Mouse (Mus musculus) mouse embryonic stem cell (cell line): ENCODE results near the gene Coro7.

Experiments
- in situ Hi-C, 2 experiments: fragments of 300-500 bp; cut with MboI; formaldehyde crosslinking; loops; 1 replicate in 1 of 2; 3 replicates in 1 of 2; pipeline ENCODE4 v1.14.3; 2019 to 2020; ENCODE audit warnings: low sequenced_read_pairs in 2 of 2, low pct_unique_long_range_greater_than_20kb in 1 of 2, mixed read lengths in 1 of 2; ENCODE audit not compliant: unreplicated experiment in 1 of 2

The Coro7 gene

GRCm38 (mm10) chr16:4654706-4655105 lies 24.9 kb downstream of the Coro7 start:
- in situ Hi-C loops = loop anchor here (25.0 kb wide), 1 partner anchor 342 kb away; no protein-coding TSS in a partner anchor

DNA sequence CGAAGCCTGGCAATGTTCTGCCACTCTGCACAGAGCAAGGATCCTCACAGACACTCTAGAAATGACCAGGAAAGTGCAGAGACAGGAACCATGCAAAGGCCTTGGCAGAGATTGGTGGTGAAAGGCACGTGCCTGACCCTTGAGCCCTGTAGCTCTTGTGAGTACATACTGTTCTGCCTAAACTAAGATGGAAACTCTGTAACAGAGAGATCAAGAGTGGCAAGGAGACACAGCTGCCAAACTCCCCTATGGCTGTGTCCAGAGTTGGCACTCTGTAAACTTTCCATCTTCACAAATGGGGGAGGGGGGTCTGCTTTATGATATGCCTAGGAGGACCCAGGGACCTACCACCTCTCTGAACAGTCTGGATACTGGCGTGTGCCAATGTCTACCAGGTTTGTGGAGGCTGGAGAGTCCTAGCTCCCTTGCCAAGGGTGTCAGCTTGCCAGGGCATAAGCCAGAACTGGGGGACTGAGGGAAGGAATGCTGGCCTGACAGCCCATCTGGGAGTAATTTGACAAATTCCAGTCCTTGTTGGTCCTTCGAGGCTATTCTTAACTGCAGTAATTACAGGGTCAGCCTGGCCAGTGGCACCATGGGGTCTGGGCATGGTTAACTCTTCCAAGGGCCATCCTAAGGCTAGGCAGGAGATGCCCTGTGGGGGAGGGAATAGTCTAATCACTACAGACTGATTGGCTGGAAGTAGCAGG lies 26.7 kb downstream of the Coro7 start:
- in situ Hi-C loops = loop anchor here (25.0 kb wide), 1 partner anchor 341 kb away; no protein-coding TSS in a partner anchor

DNA sequence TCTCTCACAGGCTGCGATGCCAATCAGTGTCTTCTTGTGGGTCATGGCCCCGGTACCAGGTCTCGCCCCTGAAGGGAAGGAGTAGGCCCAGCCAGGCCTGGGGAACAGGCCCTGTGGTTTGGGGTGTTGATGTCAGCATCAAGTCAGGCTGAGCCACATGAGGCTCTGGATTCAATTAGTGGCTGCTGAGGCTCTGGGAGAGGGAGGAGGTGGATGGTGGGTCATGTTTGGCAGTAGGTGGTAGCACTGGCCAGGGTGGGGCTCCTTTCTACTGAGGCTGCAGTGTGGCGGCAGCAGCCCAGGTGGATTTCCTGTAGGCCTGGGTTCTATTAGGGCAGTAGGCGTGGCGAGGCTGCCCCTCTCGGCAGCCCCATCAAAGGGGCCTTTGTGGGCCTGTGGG lies 28.0 kb downstream of the Coro7 start:
- in situ Hi-C loops = loop anchor here (25.0 kb wide), 1 partner anchor 339 kb away; no protein-coding TSS in a partner anchor

DNA sequence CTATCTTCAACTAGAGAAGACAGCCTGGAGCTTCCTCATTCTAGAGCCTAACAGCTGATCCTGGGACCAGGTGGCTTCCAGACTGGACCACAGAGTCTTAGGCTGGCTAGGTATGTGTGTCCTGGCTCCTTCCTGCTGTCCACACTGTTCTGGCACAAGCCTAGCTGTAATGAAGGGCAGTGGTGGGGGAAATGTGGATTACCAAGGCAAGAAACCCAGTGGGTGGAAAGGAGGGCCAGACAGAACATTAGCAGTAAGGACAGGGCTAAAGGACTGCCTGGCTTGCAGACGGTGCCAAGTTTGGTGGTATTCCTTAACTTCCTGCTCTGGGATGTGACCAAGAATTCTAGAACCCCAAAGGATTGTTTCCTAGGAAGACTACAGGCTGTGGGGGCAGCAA lies 28.5 kb downstream of the Coro7 start:
- in situ Hi-C loops = loop anchor here (25.0 kb wide), 1 partner anchor 339 kb away; no protein-coding TSS in a partner anchor

DNA sequence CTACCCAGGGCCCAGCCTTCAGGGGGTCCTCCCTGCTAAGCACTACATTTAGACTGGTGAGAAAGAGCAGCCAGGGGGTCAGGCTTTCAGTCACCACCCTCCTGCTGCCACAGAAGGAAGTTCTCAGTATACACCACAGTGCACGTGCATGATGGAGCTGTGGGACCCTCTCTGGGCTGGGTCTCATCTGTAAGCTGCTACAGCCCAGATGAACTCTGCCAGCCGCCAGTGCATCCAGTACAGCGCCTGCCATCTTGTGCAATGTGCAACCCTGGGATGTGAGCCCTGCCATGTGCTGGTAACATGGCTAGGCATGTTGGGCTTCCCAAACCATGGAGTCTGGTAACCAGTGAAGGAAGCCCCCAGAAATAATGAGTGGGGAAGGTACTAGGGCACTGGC lies 29.4 kb downstream of the Coro7 start:
- in situ Hi-C loops = loop anchor here (25.0 kb wide), 1 partner anchor 338 kb away; no protein-coding TSS in a partner anchor

DNA sequence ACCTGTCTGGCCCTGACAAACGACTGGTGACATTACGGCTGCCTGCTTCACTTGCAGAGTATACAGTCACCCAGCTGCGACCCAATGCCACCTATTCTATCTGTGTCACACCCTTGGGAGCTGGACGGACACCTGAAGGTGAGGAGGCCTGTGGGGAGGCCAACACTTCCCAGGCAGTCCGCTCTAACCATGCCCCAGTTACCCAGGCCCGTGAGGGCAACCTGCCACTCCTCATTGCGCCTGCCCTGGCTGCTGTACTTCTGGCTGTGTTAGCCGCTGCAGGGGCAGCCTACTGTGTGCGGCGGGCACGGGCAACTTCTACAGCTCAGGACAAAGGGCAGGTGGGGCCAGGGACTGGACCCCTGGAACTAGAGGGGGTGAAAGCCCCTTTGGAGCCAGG lies 29.9 kb downstream of the Coro7 start:
- in situ Hi-C loops = loop anchor here (25.0 kb wide), 1 partner anchor 337 kb away; no protein-coding TSS in a partner anchor

- in situ Hi-C loops = no loop called here
These were observed 30.4 kb downstream of the Coro7 start for GRCm38 (mm10) chr16:4649211-4649610.

GRCm38 (mm10) chr16:4648416-4649023 lies 31.1 kb downstream of the Coro7 start:
- in situ Hi-C loops = no loop called here

DNA sequence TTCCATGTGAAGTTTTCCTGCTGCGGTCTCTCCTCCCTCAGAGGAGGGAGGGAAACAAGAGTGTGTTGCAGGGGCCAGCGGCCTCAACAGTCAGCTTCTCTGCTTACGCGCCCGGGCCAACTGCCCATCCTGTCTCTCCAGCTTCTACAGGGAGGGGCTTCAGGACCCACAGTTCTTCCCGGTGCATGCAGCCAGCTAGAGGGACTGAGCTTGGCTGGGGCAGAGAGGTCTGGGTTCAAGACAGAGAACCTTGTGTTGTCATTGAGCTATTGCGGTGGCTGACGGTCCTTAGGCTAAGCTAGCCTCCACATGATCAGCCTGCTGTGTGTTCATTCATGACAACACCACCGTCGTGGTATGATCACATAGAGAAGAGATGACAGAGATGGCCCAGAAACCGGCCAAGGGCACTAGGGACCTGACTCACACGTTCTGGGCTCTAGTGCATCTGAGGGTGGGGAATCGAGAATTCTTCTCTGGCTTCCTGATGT lies 31.9 kb downstream of the Coro7 start:
- in situ Hi-C loops = no loop called here

DNA sequence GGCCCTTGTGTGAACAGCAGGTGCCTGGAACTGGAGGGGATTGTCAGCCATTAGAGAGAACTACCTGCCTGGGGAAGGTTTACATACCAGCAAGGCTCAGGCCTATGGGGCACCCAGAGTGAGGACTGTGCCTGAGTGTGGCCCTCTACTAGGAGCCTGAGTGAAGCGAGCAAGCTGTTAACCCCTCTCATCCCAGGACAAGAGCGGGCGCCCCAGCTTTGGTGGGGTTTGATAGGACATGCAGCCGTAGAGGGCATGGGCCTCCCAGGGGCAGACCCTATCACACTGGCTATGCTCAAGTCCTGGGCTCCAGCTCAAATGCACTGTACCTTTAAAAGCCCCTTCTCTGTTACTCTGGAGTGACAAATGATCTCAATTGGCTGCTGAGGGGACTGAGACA lies 32.7 kb downstream of the Coro7 start:
- in situ Hi-C loops = no loop called here

DNA sequence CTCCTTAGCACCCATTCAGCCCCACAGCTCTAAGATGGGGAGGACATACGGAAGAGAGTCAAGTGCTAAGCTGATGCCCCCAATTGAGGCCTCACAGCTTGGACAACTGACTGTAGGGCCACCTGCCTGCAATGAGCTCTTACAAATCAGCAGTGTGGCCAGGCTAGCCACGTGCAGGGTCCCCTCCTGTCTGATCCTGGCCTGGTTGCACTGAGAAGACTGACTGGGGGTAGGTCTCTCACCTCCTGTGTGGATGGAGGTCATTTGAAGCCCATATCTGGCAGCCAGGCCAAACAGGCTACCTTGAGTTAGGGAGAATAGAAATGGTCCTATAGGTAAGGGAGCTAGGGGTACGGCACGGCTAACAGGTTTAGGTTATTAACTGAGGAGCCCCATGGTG lies 33.7 kb downstream of the Coro7 start:
- in situ Hi-C loops = no loop called here

- in situ Hi-C loops = no loop called here
These were observed 35.7 kb downstream of the Coro7 start for GRCm38 (mm10) chr16:4643670-4644419.

- in situ Hi-C loops = no loop called here
These were observed 36.6 kb downstream of the Coro7 start for GRCm38 (mm10) chr16:4642937-4643336.

GRCm38 (mm10) chr16:4642190-4642589 lies 37.4 kb downstream of the Coro7 start:
- in situ Hi-C loops = no loop called here

GRCm38 (mm10) chr16:4641119-4641838 lies 38.3 kb downstream of the Coro7 start:
- in situ Hi-C loops = no loop called here

DNA sequence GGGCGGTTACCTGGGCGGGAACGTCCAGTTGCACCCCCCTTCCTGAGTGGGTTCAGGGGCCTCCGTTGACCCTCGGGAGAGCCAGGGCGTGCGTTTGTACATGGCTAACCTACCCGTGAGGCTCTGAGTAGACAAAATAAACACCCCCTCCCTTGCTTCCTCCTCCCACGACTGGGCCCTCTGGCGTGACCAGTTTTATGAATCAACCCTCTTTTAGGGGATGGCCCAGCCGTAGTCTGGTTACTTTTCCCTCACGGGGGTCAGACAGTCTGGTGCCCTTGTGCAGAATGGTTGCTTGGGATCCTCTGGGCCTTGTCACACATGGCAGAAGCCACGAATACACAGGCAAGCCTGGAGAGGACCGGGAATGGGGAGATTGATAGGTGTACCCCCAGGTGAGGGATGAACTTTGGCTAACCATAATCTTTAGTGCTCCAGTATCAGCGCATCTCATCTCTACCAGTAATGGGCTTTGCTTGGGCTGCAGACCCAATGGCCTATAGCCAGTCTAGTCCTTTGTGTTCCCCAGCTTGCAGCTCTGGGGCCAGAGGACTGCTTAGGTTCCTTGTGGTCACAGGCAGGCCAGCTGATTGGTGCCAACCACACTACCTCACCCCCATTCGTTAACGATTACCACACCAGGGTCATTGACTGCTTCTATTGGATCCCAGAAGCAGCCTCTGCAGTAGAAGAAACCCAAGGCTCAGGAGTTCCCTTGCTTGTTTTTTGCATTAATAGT lies 39.1 kb downstream of the Coro7 start:
- in situ Hi-C loops = no loop called here

DNA sequence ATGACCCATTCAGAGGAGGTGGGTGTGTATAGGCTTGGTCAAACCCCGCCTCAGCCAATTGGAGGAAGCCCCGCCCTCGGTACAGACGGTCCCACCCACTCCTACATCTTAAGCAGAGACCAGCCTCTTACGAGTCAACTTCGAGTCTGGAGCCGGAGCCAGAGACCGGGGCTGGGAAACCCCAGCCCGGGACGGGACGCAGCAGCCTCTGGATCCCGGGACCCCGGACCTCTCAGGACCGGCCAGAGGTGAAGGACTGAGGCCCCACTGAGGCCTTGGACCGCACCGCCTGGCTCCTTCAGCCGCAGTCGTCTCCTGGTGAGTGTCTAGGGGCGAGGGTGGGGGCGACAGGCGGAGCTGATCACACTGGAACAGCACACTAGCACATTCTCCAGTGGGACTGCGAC lies 39.7 kb downstream of the Coro7 start, which contains the start of the genes Vasn and Dnaja3:
Gene Vasn, plus strand, starts transcription at position 111 of the 407 bp plus-strand sequence.
Gene Dnaja3, plus strand, starts transcription at position 159 of the 407 bp plus-strand sequence.
- in situ Hi-C loops = no loop called here
